Mouse (Mus musculus) E14TG2a.4 (cell line): ENCODE measurements around the gene 1700088E04Rik.

Experiments used
- CTCF ChIP-seq: conservative IDR thresholded peaks from 2 replicates; pipeline ENCODE4 v1.5.1; 2014; ENCODE audit warnings: low read length
- POU5F1 ChIP-seq: IDR thresholded peaks from 2 replicates; pipeline ENCODE4 v1.6.1; 2014; ENCODE audit warnings: low read length, borderline replicate concordance

- no peak for TF ChIP-seq CTCF
- TF ChIP-seq POU5F1 = no peak
These were observed 7.8 kb downstream of the 1700088E04Rik start for GRCm38 (mm10) chr15:79133191-79133661.
